Mouse (Mus musculus): Measurements from ENCODE around the gene Rit1.
"Not testable (repeated sequence)": the region's sequence is repeated elsewhere in the genome, so short reads cannot be mapped to it uniquely, and the experiment has no call there.

Gene Rit1

GRCm38 (mm10) chr3:88740147-88740546 lies 23.5 kb downstream of the Rit1 start:
- DNase-seq, result no peak

DNA sequence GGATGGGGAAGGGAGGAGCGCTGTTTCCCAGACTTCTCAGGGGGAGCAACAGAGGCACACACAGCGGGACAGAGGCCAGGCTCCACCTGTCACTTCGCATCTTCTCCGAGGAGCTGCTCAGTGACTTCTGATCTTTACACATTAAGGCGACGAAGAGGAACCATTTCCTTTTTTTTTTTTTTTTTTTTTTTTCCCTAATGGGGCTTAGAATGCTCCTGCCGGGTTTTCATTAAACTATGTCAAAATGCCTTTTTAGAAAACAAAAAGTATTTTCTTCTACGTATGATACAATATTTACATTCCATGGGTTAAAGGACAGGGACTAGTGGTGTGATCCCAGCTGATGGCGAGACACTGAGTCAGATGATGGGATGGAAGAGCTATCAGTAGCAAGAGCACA lies 28.9 kb downstream of the Rit1 start:
- no peak for DNase-seq

- no peak for DNase-seq
Measured at GRCm38 (mm10) chr3:88746139-88746870, 29.7 kb downstream of the Rit1 start.

DNA sequence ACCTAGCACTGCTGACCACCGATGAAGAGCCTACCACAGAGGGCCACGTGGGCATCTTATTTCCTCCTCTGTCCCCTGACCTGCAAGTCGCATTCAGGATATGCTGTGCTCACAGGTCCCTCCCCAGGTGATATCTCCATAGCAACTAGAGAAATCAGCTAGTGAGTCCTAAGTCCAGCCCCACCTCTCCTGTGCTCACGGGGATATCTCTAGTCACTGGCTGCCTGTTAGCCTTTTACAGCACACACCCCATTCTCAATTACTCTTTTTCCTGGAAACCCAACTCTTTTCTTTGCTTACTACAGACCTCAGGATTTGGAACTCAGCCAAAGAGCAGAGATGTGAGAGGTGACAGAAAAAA lies 30.2 kb downstream of the Rit1 start:
- no peak for DNase-seq

- DNase-seq, result no peak
Measured at GRCm38 (mm10) chr3:88754283-88754682, 37.6 kb downstream of the Rit1 start.

- DNase-seq, result no peak
Measured at GRCm38 (mm10) chr3:88755541-88755940, 38.9 kb downstream of the Rit1 start.

GRCm38 (mm10) chr3:88756276-88756675 lies 39.6 kb downstream of the Rit1 start:
- no peak for DNase-seq

DNA sequence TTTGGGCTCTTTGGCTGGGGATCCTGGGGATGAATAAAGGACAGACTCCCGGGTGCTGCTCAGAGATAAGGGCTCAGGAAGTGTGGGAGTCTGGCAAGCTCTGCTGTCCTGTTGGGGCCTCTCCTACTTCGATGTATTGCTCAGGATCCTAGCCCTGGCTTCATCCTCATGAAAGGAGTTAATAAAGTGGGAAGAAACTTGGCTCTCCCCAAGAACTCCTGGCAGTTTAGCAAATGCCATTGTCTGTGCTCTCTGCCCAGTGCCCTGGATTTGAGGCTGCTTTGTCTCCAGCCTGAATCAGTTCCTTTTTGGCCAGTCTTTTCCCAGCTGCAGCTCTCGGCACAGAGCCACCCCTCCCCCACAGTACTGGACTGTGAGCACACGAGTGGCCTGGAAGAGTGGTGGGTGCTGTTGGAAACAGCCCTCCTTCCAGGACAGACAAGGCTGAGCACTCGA lies 41.4 kb downstream of the Rit1 start:
- peak; percentile 72 for DNase-seq

DNA sequence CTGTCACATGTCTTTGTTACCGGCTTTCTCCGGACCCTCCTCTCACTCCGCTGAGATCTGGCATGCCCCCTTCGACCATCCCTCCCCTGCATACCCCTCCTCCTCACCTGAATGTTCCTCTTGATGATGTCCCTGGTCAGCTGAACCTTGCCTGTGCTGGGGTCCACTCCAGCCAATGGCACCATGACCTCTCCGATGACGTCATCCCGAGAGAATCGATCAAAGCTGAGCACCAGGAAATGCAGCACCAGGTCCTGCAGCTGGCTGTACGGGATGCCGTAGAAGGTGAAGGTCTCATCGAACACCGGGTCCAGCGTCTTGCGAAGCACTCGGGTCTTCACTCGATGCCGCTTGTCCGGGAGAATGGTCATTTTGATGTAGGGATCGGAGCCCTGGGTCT lies 45.0 kb downstream of the Rit1 start:
- no peak for DNase-seq

- DNase-seq, result no peak
Measured at GRCm38 (mm10) chr3:88762401-88762831, 45.8 kb downstream of the Rit1 start.

GRCm38 (mm10) chr3:88771189-88771940 lies 54.7 kb downstream of the Rit1 start:
- DNase-seq, result peak; percentile 76

DNA sequence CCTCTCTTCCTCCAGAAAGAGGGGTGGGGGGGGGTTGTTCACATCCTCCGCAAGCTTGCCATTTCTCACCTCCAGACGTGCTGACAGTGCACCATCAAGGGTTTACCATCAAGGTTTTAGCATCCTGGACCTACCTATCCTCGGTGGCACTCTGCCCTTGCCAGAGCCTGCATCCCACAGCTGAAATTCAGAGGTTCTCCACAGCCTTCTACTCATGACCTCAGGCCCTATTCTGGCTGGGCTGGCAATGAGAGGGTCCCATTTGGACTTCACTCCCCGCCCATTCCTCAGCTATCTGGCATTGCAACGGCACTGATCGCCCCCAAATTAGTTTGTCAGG lies 55.3 kb downstream of the Rit1 start:
- not testable (repeated sequence) for DNase-seq

- DNase-seq, result peak; percentile 95
Measured at GRCm38 (mm10) chr3:88772399-88772798, 55.8 kb downstream of the Rit1 start.

- not testable (repeated sequence) for DNase-seq
Measured at GRCm38 (mm10) chr3:88773163-88773562, 56.5 kb downstream of the Rit1 start.

- not testable (repeated sequence) for DNase-seq
Measured at GRCm38 (mm10) chr3:88774939-88775841, 58.6 kb downstream of the Rit1 start, which contains the start of gene Syt11. Syt11 (minus strand) TSS chr3:88775164.
